30 mouse cellular contexts compared by ENCODE assay signal in the genomic region with DNA sequence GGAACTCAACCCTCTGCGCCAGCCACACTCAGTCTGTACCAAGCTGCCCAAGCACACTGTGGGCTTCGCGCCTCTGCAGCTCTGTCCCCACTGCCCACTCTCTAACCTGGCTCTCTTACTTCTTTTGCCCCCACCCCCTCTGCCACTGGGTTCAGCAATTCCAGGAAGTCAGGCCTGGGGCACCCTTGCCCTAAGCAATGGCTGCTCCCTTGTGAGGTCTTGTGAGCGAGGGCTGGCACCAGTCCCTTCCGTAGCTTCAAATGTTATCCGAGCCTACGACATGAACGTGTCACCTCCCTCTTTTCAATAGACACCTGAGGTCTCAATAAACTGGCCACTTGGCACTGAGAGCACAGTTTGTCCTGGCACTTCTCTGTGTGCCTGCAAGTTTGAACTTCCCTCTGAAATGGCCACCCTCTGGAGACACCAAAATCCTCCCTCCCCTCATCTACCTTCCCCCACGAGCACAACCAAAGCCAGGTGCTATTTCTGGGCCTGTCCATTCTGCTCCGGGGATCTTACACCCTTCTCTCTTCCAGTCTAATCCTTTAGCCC. TPM values are rescaled to one million over a fixed set of nuclear protein-coding genes. Genes with fewer than 3 reads are reported as not detected.
DNase-seq lines count a peak whose midpoint lies in the region; TF ChIP-seq lines count a peak whose summit lies in the region.
"Had no signal": no experiment of that assay in that cellular context is flagged by ENCODE, and none has a peak within 500 bp of the region (broad histone marks: within the 10 kb centered on the region; RNA-seq: fewer than 3 reads in every experiment).

No protein-coding gene starts in this region.

- no peaks in the 10 kb centered on the region for H3K79me2 ChIP-seq in heart, adult 2 months (replicated peaks; ENCODE audit: control insufficient read depth, insufficient read depth, low read length)

- DNase-seq in cerebellum, adult 9-10 months = peak; percentile 16
- DNase-seq in cerebellum, postnatal 10 days = no peak
- peak in 1 of 2 experiments; percentile 17 for DNase-seq in heart, adult 2 months
- no peak for DNase-seq in heart, postnatal 36 days
- no peak for DNase-seq in left cerebral cortex, adult 2 months (ENCODE audit: extremely low spot score in 1 of 2, low spot score in 2 of 2)
- DNase-seq in left cerebral cortex, postnatal 25 days (ENCODE audit: low spot score in 2 of 2) = no peak
- DNase-seq in adipocyte (ENCODE audit: low spot score) = no peak
- no peak for DNase-seq in testis, postnatal 14 days (ENCODE audit: low spot score)
- DNase-seq: adrenal gland, adult 8-10 months; cerebellum, adult 8-10 months; gastrocnemius, postnatal 14 days; kidney, adult 18-20 months; kidney, postnatal 14 days; layer of hippocampus, adult 9-11 months; liver, postnatal 0 days; lung, postnatal 36 days; right cerebral cortex, adult 18-20 months; spleen, adult 18-20 months; thymus, adult 2 months; thymus, postnatal 36 days had no signal

- peak overlapping the region; percentile 81 for H3K27ac ChIP-seq in heart, adult 2 months
- peak overlapping the region; percentile 84 for H3K27ac ChIP-seq in left cerebral cortex, adult 2 months
- H3K27ac ChIP-seq: forebrain, embryonic 15.5 days; hindbrain, embryonic 10.5 days; limb, embryonic 12.5 days; liver, embryonic 12.5 days; midbrain, embryonic 12.5 days; neural tube, embryonic 12.5 days; stomach, postnatal 0 days had no signal

- no peak for TF ChIP-seq POLR2A in heart, adult 2 months (IDR thresholded peaks at IDR 0.05; ENCODE audit: insufficient read depth, low read depth, low read length)

- H3K27me3 ChIP-seq in heart, adult 2 months (ENCODE audit: control insufficient read depth, insufficient read depth, low read length) = no peaks in the 10 kb centered on the region
- H3K27me3 ChIP-seq: CH12.LX; forebrain, embryonic 15.5 days had no signal

- TF ChIP-seq EP300 in heart, adult 2 months (IDR thresholded peaks at IDR 0.05; ENCODE audit: insufficient read depth, low read depth, low read length) = no peak

- no peak for TF ChIP-seq CTCF in heart, adult 2 months (IDR thresholded peaks at IDR 0.05)
- no peak for TF ChIP-seq CTCF in left cerebral cortex, adult 2 months (IDR thresholded peaks at IDR 0.05)

- H3K4me3 ChIP-seq in heart, adult 2 months = no peak overlapping the region
- no peak overlapping the region for H3K4me3 ChIP-seq in left cerebral cortex, adult 2 months
- H3K4me3 ChIP-seq: forebrain, embryonic 15.5 days; hindbrain, embryonic 10.5 days; limb, embryonic 12.5 days; liver, embryonic 12.5 days; megakaryocyte, embryonic 14.5 days; midbrain, embryonic 12.5 days; myocyte; neural tube, embryonic 12.5 days had no signal

- intact Hi-C loops in heart, adult 2 months (cut with DNase I) = loop anchor here (5.0 to 10.0 kb wide), 2 partner anchors 37 to 125 kb away; no protein-coding TSS in a partner anchor
- intact Hi-C loops in heart, postnatal 36 days (cut with DNase I) = no loop called here
- intact Hi-C loops in left cerebral cortex, adult 2 months (cut with DNase I) = loop anchor here (5.0 kb wide), 1 partner anchor 37 kb away; no protein-coding TSS in a partner anchor
- intact Hi-C loops in left cerebral cortex, postnatal 25 days (cut with DNase I) = loop anchor here (5.0 kb wide), 1 partner anchor 37 kb away; no protein-coding TSS in a partner anchor

- H3K9ac ChIP-seq in heart, adult 2 months (ENCODE audit: low read depth, low read length) = no peak overlapping the region
- H3K9ac ChIP-seq: forebrain, embryonic 15.5 days; limb, embryonic 12.5 days; liver, embryonic 12.5 days; liver, postnatal 0 days; midbrain, embryonic 12.5 days; neural tube, embryonic 12.5 days had no signal

- H3K4me1 ChIP-seq in heart, adult 2 months (ENCODE audit: control insufficient read depth, insufficient read depth, low read length) = peaks cover 12% of the 10 kb centered on the region
- H3K4me1 ChIP-seq: megakaryocyte, embryonic 14.5 days had no signal

- H3K36me3 ChIP-seq in heart, adult 2 months (ENCODE audit: control insufficient read depth, insufficient read depth, low read length) = peaks cover 5% of the 10 kb centered on the region; the same call in 1 of the 2 replicates
- H3K36me3 ChIP-seq: forebrain, embryonic 15.5 days; hindbrain, embryonic 10.5 days; limb, embryonic 12.5 days; midbrain, embryonic 12.5 days; neural tube, embryonic 12.5 days had no signal

- WGBS in heart, adult 2 months = 68% methylated on average over 10 of the region's 10 CpGs

RNA-seq across cellular contexts. Expression of a gene that starts 10.5 kb away (rescaled TPM):
- 10 to 100 TPM; 11.0 to 18.2 TPM for total RNA-seq in heart, adult 2 months (2021)
- polyA plus RNA-seq in heart, adult 2 months (2012; rRNA removed) = 14.0 and 17.3 TPM in 2 replicates
- total RNA-seq in heart, postnatal 36 days (2021) = 10 to 100 TPM; 21.2 to 21.3 TPM
- total RNA-seq in left cerebral cortex, adult 2 months (2021) = 100 to 1,000 TPM; 138 to 143 TPM
- total RNA-seq in left cerebral cortex, postnatal 25 days (2021) = 100 to 1,000 TPM; 112 to 117 TPM

Comparison
In these comparisons a context has a peak if more than half of its experiments do, and no peak if none do; other contexts are left out.
1. RNA of a gene that starts 10.5 kb away (total RNA-seq): 138 to 143 TPM in left cerebral cortex, adult 2 months and 112 to 117 TPM in left cerebral cortex, postnatal 25 days; 21.2 to 21.3 TPM in heart, postnatal 36 days and 11.0 to 18.2 TPM in heart, adult 2 months; every median in the first group is over 4 times any median in the second.